10 mouse cellular contexts compared by ENCODE assay signal in genomic region chr4:45789263-45789958, GRCm38 (mm10). TPM values are rescaled to one million over a fixed set of nuclear protein-coding genes. Genes with fewer than 3 reads are reported as not detected.
DNase-seq lines count a peak whose midpoint lies in the region; ATAC-seq lines count a peak whose summit lies in the region.
"Had no signal": no experiment of that assay in that cellular context is flagged by ENCODE, and none has a peak within 500 bp of the region (broad histone marks: within the 10 kb centered on the region; RNA-seq: fewer than 3 reads in every experiment).

No protein-coding gene starts in this region.

- WGBS in forebrain, embryonic 16.5 days: 43% methylated on average over 13 of the region's 13 CpGs
- WGBS in hindbrain, embryonic 15.5 days: 50% methylated on average over 13 of the region's 13 CpGs

- peaks cover 17% of the 10 kb centered on the region for H3K4me1 ChIP-seq in forebrain, embryonic 16.5 days (replicated peaks; ENCODE audit: control insufficient read depth, insufficient read depth, low read length)
- peaks cover 17% of the 10 kb centered on the region; the same call in 1 of the 2 replicates for H3K4me1 ChIP-seq in hindbrain, embryonic 15.5 days (replicated peaks)

- DNase-seq in spleen, postnatal 36 days (ENCODE audit: low spot score in 2 of 2): peak; percentile 31 to 36
- no peak for DNase-seq in spleen, adult 18-20 months
- DNase-seq in left cerebral cortex, postnatal 4 days: peak; percentile 91
- no peak for DNase-seq in urinary bladder, postnatal 25 days (ENCODE audit: low spot score)
- DNase-seq in thymus, postnatal 10 days (ENCODE audit: low spot score in 2 of 2): no peak
- no peak for DNase-seq in adrenal gland, adult 2 months

- ATAC-seq in forebrain, embryonic 16.5 days: peak; percentile 57
- no peak for ATAC-seq in hindbrain, embryonic 15.5 days (ENCODE audit: low FRiP score, low read depth)

- no peak overlapping the region for H3K9ac ChIP-seq in forebrain, embryonic 16.5 days (replicated peaks; ENCODE audit: low read depth, low read length)
- no peak overlapping the region for H3K9ac ChIP-seq in hindbrain, embryonic 15.5 days
- H3K9ac ChIP-seq: neural tube, embryonic 13.5 days had no signal

- peak overlapping the region; percentile 12; the same call in 1 of the 2 replicates for H3K27ac ChIP-seq in forebrain, embryonic 16.5 days (ENCODE audit: low read length)
- H3K27ac ChIP-seq in hindbrain, embryonic 15.5 days (replicated peaks): peak overlapping the region; percentile 28; the same call in 1 of the 2 replicates
- H3K27ac ChIP-seq: neural tube, embryonic 13.5 days had no signal

- intact Hi-C loops in left cerebral cortex, postnatal 4 days (cut with DNase I): no loop called here

- no peaks in the 10 kb centered on the region for H3K36me3 ChIP-seq in forebrain, embryonic 16.5 days (ENCODE audit: control insufficient read depth, insufficient read depth)
- no peaks in the 10 kb centered on the region for H3K36me3 ChIP-seq in hindbrain, embryonic 15.5 days
- H3K36me3 ChIP-seq: neural tube, embryonic 13.5 days had no signal

- no peaks in the 10 kb centered on the region for H3K9me3 ChIP-seq in forebrain, embryonic 16.5 days (ENCODE audit: control insufficient read depth, low read length)
- no peaks in the 10 kb centered on the region for H3K9me3 ChIP-seq in hindbrain, embryonic 15.5 days
- H3K9me3 ChIP-seq: neural tube, embryonic 13.5 days had no signal

- H3K4me3 ChIP-seq in forebrain, embryonic 16.5 days (replicated peaks; ENCODE audit: low read length): no peak overlapping the region
- no peak overlapping the region for H3K4me3 ChIP-seq in hindbrain, embryonic 15.5 days
- H3K4me3 ChIP-seq: neural tube, embryonic 13.5 days had no signal

- no peaks in the 10 kb centered on the region for H3K27me3 ChIP-seq in forebrain, embryonic 16.5 days (replicated peaks; ENCODE audit: control insufficient read depth, insufficient read depth, low read length)
- H3K27me3 ChIP-seq in hindbrain, embryonic 15.5 days: no peaks in the 10 kb centered on the region
- H3K27me3 ChIP-seq: neural tube, embryonic 13.5 days had no signal

- no peak overlapping the region for H3K4me2 ChIP-seq in forebrain, embryonic 16.5 days (ENCODE audit: low read length)
- no peak overlapping the region for H3K4me2 ChIP-seq in hindbrain, embryonic 15.5 days
- H3K4me2 ChIP-seq: neural tube, embryonic 13.5 days had no signal

RNA-seq across cellular contexts. Expression of gene Aldh1b1, which starts 9.4 kb away (rescaled TPM):
- polyA plus RNA-seq in forebrain, embryonic 16.5 days (2015; fragmentation: Nextera tagmentation; extraction: Ambion mirVana): 30.9 and 31.8 TPM in 2 replicates
- 17.9 and 19.9 TPM in 2 replicates for polyA plus RNA-seq in hindbrain, embryonic 15.5 days (2015; fragmentation: Nextera tagmentation; extraction: Ambion mirVana)
- total RNA-seq in left cerebral cortex, postnatal 4 days (2021): 10 to 100 TPM; 27.9 to 28.0 TPM
- total RNA-seq in adrenal gland, adult 2 months (2021): 10 to 100 TPM; 27.3 to 31.5 TPM
- 30.6 and 31.8 TPM in 2 replicates for polyA plus RNA-seq in adrenal gland, adult 2 months (2012; rRNA removed)

RNA-seq across cellular contexts. Expression of gene Igfbpl1, which starts 37.3 kb away (rescaled TPM):
- 94.2 and 109 TPM in 2 replicates for polyA plus RNA-seq in forebrain, embryonic 16.5 days (2015; fragmentation: Nextera tagmentation; extraction: Ambion mirVana)
- polyA plus RNA-seq in hindbrain, embryonic 15.5 days (2015; fragmentation: Nextera tagmentation; extraction: Ambion mirVana): 36.3 and 59.8 TPM in 2 replicates
- 10 to 100 TPM; 35.5 to 36.2 TPM for total RNA-seq in left cerebral cortex, postnatal 4 days (2021)
- total RNA-seq in adrenal gland, adult 2 months (2021): not detected
- not detected in 2 replicates for polyA plus RNA-seq in adrenal gland, adult 2 months (2012; rRNA removed)

RNA-seq across cellular contexts. Expression of gene Stra6l, which starts 59.1 kb away (rescaled TPM):
- 1.6 TPM in 2 replicates for polyA plus RNA-seq in forebrain, embryonic 16.5 days (2015; fragmentation: Nextera tagmentation; extraction: Ambion mirVana)
- 0.35 and 0.42 TPM in 2 replicates for polyA plus RNA-seq in hindbrain, embryonic 15.5 days (2015; fragmentation: Nextera tagmentation; extraction: Ambion mirVana)
- under 1 TPM; 0.16 to 0.20 TPM for total RNA-seq in left cerebral cortex, postnatal 4 days (2021)
- 1 to 10 TPM in 1 of 2 experiments, not detected in 1; 1.0 TPM for total RNA-seq in adrenal gland, adult 2 months (2021)
- 0.17 and 0.66 TPM in 2 replicates for polyA plus RNA-seq in adrenal gland, adult 2 months (2012; rRNA removed)
- total RNA-seq: heart, postnatal 36 days had no signal

Comparison
In these comparisons a context has a peak if more than half of its experiments do, and no peak if none do; other contexts are left out.
1. DNase-seq: peak in spleen, postnatal 36 days (2 of 2) and left cerebral cortex, postnatal 4 days (single experiment); none in spleen, adult 18-20 months (0 of 2), urinary bladder, postnatal 25 days (single experiment), thymus, postnatal 10 days (0 of 2) and adrenal gland, adult 2 months (single experiment).
2. RNA of gene Igfbpl1, which starts 37.3 kb away (polyA plus RNA-seq): 94.2 to 109 TPM in forebrain, embryonic 16.5 days and 36.3 to 59.8 TPM in hindbrain, embryonic 15.5 days; not detected in adrenal gland, adult 2 months; every median in the first group is over 10 times any median in the second.